Comparison of ENCODE assay signal across 8 mouse cellular contexts in the genomic region with DNA sequence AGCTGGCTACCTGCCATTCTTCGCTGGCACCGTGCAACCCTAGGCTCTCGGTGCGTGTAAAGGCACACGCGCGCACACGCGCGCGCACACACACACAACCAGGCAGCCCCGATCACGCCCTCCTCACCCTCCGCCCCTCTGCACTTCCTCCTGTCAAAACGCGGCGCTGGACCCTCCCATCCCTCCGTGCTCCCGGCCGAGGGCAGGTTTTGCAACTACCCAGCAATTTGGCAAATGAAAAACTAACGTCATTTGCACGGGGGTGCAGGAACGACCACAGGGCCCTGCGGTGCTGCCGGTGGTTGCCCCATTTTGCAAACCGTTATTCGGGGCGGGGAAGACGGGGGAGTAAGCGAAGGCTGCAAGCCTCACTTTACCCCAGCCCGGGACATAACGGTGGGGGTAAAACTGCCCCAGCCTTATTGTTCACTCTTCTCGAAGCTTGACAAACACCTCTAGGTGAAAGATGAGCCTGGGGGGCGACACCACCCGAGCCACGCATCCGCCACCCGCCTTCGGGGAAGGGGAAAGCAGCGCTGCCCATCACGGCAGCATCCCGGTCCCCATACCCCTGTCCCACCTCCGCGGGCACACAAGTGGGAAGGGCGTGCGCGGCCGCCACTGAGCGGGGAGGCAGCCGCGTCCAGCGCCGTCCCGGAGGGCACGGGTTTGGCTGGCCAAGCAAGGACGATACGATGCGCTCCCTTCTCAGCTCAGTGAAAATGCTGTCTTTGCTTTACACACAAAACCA. TPM values are rescaled to one million over a fixed set of nuclear protein-coding genes. Genes with fewer than 3 reads are reported as not detected.
DNase-seq lines count a peak whose midpoint lies in the region; ATAC-seq and TF ChIP-seq lines count a peak whose summit lies in the region.

No protein-coding gene starts in this region.

- no peak overlapping the region for H3K9ac ChIP-seq in lung, postnatal 0 days (replicated peaks; ENCODE audit: low read depth)

- CTCF ChIA-PET in Patski (lab: Charles Lee): interaction anchor here (1.0 to 1.2 kb wide), 3 partner anchors 124 to 375 kb away, joined by 3 to 5 read pairs (median 3); no protein-coding TSS in a partner anchor

- POLR2A ChIA-PET in Patski (lab: Charles Lee): interaction anchor here (1.7 kb wide), 1 partner anchor 125 kb away, joined by 8 read pairs; no protein-coding TSS in a partner anchor

- peaks cover 7% of the 10 kb centered on the region; the same call in 1 of the 2 replicates for H3K4me1 ChIP-seq in cerebellum, adult 2 months (ENCODE audit: control insufficient read depth, insufficient read depth, low read length)
- H3K4me1 ChIP-seq in lung, postnatal 0 days (ENCODE audit: insufficient read depth, low read depth, low read length): peaks cover 6% of the 10 kb centered on the region; the same call in 1 of the 2 replicates

- no peaks in the 10 kb centered on the region for H3K9me3 ChIP-seq in lung, postnatal 0 days (ENCODE audit: low read length)

- H3K27me3 ChIP-seq in Patski: no peaks in the 10 kb centered on the region
- no peaks in the 10 kb centered on the region for H3K27me3 ChIP-seq in cerebellum, adult 2 months (ENCODE audit: control insufficient read depth, insufficient read depth, low read length)
- peaks cover 26% of the 10 kb centered on the region; the same call in 1 of the 2 replicates for H3K27me3 ChIP-seq in lung, postnatal 0 days (replicated peaks; ENCODE audit: insufficient read depth, low read length)

- TF ChIP-seq POLR2A in cerebellum, adult 2 months (IDR thresholded peaks at IDR 0.05; ENCODE audit: borderline replicate concordance, insufficient read depth, low read length): 0 out of 2 replicates have a peak, but pooled peaks have one; percentile 32

- no peak for TF ChIP-seq CTCF in Patski (IDR thresholded peaks at IDR 0.05)
- no peak for TF ChIP-seq CTCF in cerebellum, adult 2 months (IDR thresholded peaks at IDR 0.05; ENCODE audit: borderline replicate concordance, insufficient read depth, low read depth, low read length)
- no peak for TF ChIP-seq CTCF in lung, postnatal 0 days (IDR thresholded peaks at IDR 0.05)

- in situ Hi-C loops in Patski (cut with MboI; ENCODE audit: low pct_unique_long_range_greater_than_20kb): loop anchor here (5.0 to 10.0 kb wide), 4 partner anchors 124 to 374 kb away; no protein-coding TSS in a partner anchor

- no peak for TF ChIP-seq EP300 in lung, postnatal 0 days (IDR thresholded peaks at IDR 0.05)

- WGBS in cerebellum, adult 2 months: under 1% methylated on average over 58 of the region's 58 CpGs
- 1% methylated on average over 56 of the region's 58 CpGs for whole genome bisulfite sequencing in lung, postnatal 0 days

- H3K27ac ChIP-seq in cerebellum, adult 2 months (ENCODE audit: insufficient read depth, low read length): peak overlapping the region; percentile 83
- H3K27ac ChIP-seq in lung, postnatal 0 days (ENCODE audit: low read length): no peak overlapping the region

- H3K36me3 ChIP-seq in lung, postnatal 0 days (ENCODE audit: insufficient read depth, low read length): no peaks in the 10 kb centered on the region

- peak; percentile 32 for ATAC-seq in Patski
- peak; percentile 22; the same call in 1 of the 2 replicates for ATAC-seq in frontal cortex, adult (ENCODE audit: low TSS enrichment)
- ATAC-seq in lung, postnatal 0 days: peak; percentile 59

- peak overlapping the region; percentile 95 for H3K4me3 ChIP-seq in cerebellum, adult 2 months (replicated peaks; ENCODE audit: insufficient read depth, low read depth, low read length)
- H3K4me3 ChIP-seq in lung, postnatal 0 days (ENCODE audit: low read depth, low read length): peak overlapping the region; percentile 46

- H3K4me2 ChIP-seq in lung, postnatal 0 days (replicated peaks; ENCODE audit: low read depth, low read length): peak overlapping the region; percentile 80

- DNase-seq in Patski (ENCODE audit: low read depth, low spot score): no peak
- peak; percentile 85 to 87 for DNase-seq in cerebellum, adult 2 months
- DNase-seq in heart, postnatal 4 days: peak; percentile 70
- DNase-seq in layer of hippocampus, postnatal 25 days (ENCODE audit: extremely low spot score in 1 of 2, low spot score in 1 of 2): peak; percentile 55 to 71
- peak; percentile 53 for DNase-seq in lung, postnatal 0 days (ENCODE audit: low spot score)
- DNase-seq in retina, embryonic 14.5 days (ENCODE audit: low spot score): peak; percentile 83
- DNase-seq in urinary bladder, postnatal 4 days (ENCODE audit: low spot score in 2 of 2): peak; percentile 46 to 74

RNA-seq across cellular contexts. Expression of gene Ncam1, which starts 0.7 kb away (rescaled TPM):
- polyA plus RNA-seq in Patski (2021): 71.0 TPM
- 149 and 156 TPM in 2 replicates for polyA plus RNA-seq in cerebellum, adult 2 months (2012; rRNA removed)
- 10 to 100 TPM; 88.4 to 90.0 TPM for total RNA-seq in heart, postnatal 4 days (2021)
- total RNA-seq in layer of hippocampus, postnatal 25 days (2021): 100 to 1,000 TPM; 302 to 334 TPM
- 2.4 TPM in 2 replicates for polyA plus RNA-seq in lung, postnatal 0 days (2015; fragmentation: Nextera tagmentation; extraction: Ambion mirVana)

Comparison
In these comparisons a context has a peak if more than half of its experiments do, and no peak if none do; other contexts are left out.
1. RNA of gene Ncam1, which starts 0.7 kb away (polyA plus RNA-seq): 149 to 156 TPM in cerebellum, adult 2 months and 71.0 TPM in Patski (single experiment); 2.4 TPM in lung, postnatal 0 days; every median in the first group is over 10 times any median in the second.
2. Peak in every context shown above with its lines, with median percentiles within 50 percentile points of each other: ATAC-seq.